Mouse (Mus musculus) layer of hippocampus, adult 18-20 months (tissue): ENCODE measurements around the gene Kcnh7. TPM values are rescaled to one million over a fixed set of nuclear protein-coding genes. Genes with fewer than 3 reads are reported as not detected.
"Not testable (repeated sequence)": the region's sequence is repeated elsewhere in the genome, so short reads cannot be mapped to it uniquely, and the experiment has no call there.

Experiments
- DNase-seq, 2 experiments: peaks; one replicate each; pipeline ENCODE4 v3.0.0; 2022; ENCODE audit warnings: low spot score in 2 of 2
- total RNA-seq, 2 experiments: library from RNA; stranded (reverse); gene quantifications; 2 replicates each; pipeline ENCODE4 v1.2.3; 2021

Gene Kcnh7
- total RNA-seq, 2 experiments from 2014 or later = 31.3 to 35.0 TPM

DNA sequence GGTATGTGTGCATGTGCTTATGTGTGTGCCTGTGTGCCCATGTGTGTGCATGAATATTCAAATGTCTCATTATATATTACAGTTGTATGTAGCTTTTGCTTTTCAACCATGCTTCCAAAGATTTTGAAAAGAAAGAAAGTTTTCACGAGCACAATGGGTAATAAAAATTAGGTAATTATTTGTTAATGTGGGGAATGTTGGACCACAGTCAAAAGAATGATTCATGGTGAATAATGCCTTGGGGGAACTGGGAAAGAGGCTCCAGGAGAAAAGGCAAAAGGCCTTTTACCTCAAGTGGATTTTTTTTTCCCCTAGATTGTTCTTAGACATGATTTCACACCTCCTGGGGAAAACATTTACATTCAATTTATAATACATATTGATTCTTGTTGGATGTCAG is 458.1 kb downstream of the Kcnh7 start:
- DNase-seq = no peak

DNA sequence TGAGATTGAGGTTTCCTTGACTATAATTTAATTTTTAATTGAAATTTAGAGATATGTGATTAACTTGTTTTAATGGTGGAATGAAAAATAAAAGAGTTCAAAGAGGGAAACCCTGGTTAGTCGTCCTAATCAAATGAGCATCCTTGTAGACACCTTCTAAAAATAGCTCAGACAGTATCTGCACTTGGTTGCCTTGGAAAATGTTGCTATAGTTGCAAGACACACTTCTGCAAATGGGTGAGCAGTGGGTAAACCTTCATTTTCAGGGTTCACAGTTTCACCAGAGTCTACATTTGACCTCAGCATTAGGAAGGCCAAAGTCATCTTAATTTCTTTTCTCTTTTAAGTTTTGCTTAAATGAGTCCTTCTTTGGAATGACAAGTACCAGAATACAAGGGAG is 465.7 kb downstream of the Kcnh7 start:
- DNase-seq = peak in 1 of 2 experiments; percentile 11

DNA sequence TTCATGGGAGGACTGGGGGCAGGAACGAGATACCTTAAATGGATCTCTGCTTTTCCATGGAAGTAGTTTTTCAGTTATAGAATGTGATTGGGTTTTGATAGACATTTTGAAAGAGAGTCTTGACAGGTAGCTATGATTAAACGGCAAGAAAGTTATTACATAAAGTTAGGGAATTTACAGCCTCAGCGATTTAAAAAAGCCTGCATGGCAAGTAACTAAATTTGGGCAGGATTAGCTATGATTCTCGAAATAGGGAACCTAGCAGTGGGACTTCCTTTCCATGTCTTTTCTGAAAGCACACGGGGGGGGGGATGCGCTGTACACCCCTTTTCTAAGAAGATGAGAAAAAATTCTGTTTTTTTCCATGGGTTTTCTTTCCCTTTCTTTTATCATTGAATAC is 466.8 kb downstream of the Kcnh7 start:
- no peak for DNase-seq

DNA sequence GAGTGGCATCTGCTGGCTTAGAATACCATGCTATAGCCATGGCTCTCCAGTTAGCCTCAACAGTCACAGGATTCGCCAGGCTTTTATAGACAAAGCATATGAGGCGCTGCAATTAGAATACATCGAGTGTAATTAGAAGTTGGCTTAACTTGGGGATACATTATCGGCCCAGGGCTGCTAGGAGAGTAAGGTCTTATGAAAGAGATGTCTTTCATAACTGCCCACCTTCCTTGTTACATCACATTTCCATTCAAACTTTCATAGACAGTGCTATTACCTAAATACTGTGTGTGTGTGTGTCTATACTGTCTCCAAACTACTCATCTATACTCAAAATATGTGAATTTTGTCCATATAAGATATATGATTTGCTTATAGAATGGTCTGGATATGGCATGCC is 468.8 kb downstream of the Kcnh7 start:
- no peak for DNase-seq

DNA sequence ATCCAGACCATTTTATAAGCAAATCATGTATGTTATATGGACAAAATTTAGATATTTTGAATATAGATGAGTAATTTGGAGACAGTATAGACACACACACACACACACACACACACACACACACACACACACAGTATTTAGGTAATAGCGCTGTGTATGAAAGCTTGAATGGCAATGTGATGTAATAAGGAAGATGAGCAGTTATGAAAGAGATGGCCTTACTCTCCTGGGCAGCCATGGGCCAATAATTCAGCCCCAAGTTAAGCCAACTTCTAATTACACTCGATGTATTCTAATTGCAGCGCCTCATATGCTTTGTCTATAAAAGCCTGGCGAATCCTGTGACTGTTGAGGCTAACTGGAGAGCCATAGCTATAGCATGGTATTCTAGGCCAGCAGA is 469.7 kb downstream of the Kcnh7 start:
- DNase-seq = not testable (repeated sequence)

DNA sequence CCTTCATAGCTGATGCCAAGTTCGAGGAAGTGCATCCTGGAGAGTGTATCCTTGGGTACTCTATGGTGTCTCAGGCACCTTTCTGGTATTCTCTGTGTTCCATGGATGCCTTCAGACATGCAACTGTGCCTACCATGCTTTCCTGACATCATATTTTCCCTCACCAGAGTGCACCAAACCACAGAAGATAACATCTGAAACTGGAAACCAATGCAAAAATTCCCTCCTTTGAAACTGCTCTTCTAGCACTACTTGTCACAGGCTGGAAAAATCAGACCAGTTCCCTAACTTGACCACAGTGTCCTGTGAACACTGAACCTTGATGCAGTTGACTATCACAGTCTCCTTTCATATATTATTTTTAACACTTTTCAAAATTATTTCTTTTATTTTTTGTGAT is 474.5 kb downstream of the Kcnh7 start:
- DNase-seq = no peak

DNA sequence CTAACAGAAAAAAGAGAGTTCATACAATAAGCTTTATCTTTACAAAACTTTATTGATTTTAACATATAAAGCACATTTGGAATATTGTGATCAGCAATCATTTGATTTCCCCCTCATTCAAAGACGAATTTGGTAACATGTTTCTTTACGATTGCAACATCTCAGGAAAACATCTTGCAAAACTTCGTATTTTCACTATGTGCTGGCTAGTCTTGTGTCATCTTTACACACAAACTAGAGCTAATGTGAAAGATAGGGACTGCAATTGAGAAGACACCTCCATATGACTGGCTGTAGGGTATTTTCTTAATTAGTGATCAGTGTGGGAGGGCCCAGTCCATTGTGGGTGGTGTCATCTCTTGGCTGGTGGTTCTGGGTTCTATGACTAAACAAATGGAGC is 477.8 kb downstream of the Kcnh7 start:
- DNase-seq = no peak

DNA sequence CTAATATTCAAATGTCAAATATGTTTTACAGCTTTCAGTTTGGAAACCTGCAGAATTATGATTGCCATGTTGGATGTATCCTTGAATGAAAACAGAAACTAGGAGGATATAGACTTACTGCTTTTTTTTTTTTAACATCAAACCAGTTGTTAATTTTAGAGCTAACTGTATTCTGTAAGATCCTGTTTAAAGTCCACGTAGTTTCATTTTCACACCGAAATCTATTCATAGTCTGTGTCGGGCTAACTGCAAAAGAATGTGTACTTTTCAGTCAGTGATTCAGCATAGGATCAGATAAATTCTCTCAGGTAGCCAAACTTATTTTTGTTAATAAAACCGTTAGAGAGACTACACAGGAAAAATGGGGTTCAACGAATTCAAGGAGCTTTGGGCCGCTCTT is 498.2 kb downstream of the Kcnh7 start:
- no peak for DNase-seq

DNA sequence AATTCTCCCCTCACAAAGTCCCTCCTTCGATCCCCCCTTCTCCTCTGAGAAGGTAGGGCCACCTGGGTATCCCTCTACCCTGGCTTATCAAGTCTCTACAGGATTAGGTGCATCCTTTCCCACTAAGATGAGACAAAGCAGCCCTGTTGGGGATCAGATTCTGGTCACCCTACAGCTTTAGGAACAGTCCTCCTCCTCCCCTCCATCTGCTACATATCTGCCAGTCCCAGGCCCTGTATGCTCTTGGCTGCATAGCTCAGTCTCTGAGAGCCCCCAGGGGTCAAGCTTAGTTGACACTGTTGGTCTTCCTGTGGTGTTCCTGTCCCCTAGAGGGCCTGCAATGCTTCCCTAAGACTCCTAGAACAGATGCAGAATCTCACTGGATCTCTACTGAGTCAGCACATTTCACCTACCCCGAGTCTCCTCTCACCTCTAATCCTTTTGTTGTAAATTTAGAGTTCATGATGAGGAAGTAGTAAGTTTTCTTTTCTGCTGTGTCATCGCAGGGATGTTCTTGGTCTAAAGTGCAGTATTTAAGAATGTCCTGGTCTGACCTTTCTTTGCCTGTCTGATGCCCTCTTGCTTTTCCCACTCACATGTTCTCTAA is 499.0 kb downstream of the Kcnh7 start:
- DNase-seq = no peak

DNA sequence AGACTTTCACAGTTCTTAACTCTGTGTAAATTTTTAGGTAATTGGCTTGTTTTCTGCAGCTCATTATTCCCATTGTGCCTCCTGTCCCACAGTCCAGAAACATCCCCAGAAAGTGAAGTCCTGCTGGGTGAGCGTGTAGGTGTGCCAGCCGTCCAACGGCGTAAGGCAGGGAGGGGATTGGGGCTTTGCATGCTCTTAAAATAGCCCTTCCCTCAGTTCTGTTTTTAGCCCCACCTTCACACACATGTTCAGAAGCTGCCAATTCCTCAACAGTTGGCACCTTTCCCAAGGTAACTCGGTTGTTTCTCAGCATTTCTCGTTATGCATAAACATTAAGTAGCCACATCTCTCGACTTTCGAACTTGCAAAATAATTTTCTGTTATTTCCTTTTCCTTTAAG is 502.4 kb downstream of the Kcnh7 start:
- DNase-seq = no peak

DNA sequence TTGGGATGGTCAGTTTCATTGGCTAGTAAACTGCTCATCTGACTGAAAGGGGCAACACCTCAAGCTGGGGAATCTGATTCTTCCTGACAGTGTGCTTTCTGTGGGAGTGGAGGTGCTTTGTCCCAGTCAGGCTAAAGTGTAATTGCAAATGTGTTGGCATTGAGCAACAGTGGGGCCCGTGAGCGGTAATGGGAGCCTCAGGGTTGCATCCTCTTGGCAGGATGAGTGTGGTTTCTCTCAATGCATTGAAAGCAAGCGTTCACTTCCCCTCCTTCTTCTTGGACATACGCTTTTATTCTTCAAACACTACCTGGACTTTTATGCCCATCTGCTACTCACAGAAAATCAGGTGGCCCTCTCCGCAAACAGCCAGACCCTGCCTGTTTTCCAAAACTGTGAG is 511.3 kb downstream of the Kcnh7 start:
- no peak for DNase-seq

DNA sequence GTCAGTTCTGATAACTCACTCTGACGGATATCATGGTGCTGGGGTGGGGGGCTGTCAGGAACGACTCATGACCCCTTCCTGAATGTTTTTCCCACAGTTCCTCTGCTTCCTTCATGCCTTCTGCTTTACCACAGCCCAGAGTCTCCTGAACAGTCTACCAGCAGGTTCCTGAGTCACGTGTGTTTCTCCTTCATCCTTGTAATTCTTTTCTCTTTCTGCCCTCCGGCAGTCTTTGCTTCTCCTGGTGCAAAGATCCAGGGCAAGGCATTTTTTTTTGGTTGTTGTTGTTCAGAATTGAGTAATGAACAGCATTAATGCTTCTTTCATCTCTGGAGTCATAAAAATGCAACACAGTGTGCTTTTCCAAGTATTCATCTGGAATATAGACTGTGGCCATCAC is 513.3 kb downstream of the Kcnh7 start:
- no peak for DNase-seq

DNA sequence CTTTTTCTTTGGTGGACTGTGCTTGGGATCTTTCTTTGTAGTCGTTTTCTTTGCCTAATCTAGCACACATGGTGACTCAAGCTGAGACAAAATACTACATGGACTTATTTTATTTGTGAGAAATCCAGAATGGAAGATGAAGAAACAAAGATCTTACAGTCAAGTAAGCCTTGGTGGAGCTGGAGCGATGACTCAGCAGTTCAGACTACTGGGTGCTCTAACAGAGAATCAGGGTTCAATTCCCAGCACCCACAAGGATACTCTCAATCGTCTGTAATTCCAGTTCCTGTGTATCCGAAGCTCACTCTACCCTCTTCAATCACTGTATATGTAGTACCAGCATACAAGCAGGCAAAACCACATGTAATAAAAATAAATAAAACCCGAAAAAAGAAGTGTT is 513.8 kb downstream of the Kcnh7 start:
- no peak for DNase-seq

DNA sequence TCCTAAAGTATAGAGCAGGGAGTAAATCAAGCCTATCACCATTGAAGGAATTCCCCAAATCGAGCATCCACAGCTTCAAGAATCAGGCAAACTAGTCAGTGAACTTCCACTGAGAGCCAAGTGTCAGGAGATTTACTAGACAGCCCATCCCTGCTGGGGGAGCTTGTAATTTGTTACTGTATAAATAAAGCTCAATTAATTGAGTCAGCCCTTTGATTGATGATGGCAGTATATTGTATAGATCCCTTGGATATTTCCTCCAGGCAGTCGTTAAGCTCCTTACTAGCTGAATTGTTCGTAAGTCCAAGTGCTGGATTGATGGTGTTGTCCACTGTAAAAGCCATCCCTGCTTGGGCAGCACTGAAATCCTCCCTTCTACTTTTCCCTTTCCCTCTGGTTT is 514.2 kb downstream of the Kcnh7 start:
- no peak for DNase-seq

DNA sequence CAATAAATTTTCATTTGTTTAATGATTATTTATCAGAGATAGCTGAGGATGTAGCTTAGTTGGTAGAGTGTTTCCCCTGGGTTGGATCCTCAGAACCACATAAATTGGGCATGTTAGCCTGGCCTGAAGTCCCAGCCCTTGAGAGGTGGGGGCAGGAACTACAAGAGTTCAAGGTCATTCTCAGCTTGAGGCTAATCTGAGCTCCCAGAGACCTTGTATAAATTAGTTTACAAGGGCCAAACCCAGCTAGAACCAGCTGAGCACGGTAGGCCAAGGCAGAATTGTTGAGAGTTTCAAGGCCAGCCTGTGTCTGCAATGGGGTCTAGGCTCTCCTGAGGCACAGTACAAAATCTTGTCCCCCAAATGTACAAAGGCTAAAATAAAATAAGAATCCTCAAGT is 518.6 kb downstream of the Kcnh7 start:
- DNase-seq = no peak

DNA sequence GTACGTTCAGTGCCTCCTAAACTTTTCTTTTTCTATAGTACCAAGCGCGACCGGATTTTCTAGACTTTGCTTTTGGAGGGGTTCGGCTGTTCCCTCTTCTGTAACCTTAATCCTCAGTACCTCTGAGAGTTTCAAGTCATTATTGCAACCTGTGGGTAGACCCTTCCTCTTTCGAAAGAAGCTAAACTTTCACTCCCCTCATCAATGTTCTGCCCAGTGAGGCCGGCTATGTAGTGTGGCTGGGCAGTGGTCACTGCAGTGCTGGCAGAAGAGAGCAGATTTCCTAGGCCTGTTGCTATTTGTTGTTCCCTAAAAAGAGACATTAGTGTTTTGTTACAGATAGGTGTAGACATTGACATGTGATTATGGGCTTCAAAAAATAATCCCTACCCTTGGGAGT is 519.2 kb downstream of the Kcnh7 start:
- no peak for DNase-seq

DNA sequence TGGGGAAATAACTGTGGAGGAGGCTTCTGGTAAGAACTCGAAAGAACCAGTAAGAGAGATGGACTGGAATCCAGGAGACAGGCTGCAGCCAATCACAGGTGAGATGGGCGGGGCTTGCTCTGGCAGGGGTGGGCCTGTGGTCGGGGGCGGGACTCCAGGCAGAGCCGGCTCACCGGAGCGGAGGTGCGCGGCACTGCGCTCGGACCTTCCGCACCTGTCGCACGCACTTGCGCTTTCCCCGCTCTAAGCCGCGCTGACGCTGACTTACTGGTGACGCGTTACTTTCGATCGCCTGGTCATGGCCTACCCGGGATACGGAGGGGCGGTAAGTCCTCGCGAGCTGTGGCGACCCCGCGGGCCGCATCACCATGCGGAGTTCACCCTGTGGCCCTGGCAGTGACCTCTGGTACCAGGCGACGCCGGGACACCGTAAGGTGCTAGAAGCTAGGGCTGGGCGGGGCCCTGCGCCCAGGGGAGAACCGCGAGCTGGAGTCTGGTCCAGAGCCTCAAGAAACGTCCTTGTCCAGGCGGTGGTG is 519.9 kb downstream of the Kcnh7 start, which contains the start of gene Gca:
TSS of gene Gca (plus strand) at position 151 of the 536 bp plus-strand sequence.
- DNase-seq = peak; percentile 68 to 87

DNA sequence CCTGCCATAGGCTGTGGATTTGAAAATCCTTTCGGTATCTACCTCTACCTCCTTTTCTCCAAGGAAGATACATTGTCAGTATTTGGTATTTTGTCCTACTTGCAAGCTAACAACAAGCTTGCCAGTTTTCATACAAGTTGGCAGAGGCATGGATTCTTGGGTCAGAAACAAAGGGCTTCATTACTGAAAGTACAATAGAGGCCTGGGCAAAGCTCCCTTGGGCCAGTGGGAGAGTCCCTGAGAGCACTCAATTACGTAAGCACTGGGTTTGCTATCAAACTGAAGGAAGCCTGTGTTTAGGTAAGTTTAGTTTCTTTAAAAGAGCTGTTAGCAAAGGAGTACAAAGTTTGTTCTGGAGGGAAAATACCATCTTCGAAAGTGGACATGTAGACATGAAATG is 521.5 kb downstream of the Kcnh7 start:
- peak in 1 of 2 experiments; percentile 35 for DNase-seq

DNA sequence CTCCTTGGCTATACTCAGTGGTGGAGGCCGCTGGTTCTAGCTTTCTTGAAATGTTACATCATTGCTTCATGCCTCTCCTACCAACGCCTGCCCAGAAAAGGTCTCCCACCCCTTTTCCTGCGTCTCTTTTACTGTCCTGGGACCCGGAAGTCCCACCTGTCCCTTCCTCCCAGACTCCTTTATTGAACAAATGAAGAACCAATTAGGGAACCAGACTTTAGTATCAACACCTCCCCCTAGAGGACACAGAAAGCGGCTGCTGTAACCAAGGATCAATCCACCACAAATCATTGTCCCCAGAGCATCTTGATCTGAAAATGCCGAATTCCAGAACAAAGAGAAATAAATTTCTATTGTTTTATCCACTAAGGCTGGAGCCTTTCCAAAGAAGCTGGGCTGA is 523.5 kb downstream of the Kcnh7 start:
- no peak for DNase-seq

DNA sequence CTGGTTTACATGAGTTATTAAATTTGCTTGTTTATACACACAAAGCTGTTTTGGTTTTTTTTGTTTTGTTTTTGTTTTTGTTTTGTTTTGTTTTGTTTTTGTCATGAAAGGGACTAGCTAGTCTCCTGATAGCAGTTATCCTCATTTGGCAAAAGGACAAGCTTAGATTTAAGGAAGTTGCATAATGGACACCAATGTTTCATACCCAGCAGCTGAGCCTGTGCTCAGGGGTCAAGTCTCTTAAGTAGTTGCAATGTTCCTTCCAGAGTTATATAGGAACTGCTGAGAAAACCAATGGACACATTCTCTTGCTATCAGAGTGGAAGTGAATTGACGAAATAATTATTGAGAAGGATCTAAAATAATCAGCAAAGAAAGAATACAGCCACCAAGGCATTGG is 528.0 kb downstream of the Kcnh7 start:
- DNase-seq = no peak

DNA sequence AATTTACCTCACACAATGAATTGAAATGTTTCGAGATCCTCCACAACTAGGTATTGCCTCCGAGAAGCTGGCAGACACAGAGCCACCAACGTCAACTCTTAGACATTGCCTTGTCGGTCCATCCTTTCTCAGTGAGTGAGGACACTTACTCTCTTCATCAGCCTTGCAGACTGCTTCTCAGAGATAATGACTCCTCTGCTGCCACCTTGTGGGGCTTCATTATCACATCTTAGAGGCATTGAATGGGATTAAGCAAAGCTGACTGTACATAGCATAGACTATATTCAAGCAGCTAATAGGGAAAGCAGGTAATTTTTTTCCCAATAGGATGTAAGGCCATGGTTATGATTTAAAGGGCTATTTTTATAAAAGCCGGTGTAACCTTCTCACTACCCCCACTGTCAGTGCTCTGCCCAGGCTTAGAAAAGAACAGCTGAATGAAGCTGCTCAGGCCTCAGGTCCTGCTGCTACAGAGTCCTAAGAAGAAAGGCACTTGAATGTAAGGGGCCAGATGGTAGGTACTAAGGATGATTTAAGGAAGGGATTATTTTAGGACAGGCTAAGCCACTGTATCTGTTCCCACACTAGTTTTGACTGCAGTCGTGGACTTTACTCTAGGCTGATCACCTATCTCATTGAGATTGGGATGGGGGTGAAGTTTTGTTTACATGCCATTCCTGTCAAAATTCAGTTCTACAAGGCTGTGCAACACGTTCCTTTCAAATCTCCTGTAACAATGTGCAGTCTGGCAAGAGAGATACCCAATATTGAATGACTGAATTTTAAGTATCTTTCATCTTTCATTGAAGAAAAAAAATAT is 529.4 kb downstream of the Kcnh7 start:
- DNase-seq = peak; percentile 49 to 87

DNA sequence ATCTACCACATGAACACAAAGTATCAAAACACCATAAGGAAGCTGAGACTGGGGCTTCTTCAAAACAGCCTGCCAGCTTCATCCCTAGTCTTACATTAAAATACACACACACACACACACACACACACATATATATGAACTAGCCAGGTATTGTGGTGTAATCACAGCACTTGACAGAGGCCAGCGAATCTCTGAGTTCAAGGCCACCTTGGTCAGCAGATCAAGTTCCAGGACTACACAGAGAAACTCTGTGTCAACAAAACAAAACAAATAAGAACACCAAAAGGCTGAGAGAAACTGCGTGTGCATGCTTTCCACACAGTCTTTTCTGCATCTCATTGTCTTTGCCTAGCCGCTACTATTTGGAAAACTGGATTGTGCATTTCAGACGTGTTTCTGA is 531.6 kb downstream of the Kcnh7 start:
- DNase-seq = no peak

DNA sequence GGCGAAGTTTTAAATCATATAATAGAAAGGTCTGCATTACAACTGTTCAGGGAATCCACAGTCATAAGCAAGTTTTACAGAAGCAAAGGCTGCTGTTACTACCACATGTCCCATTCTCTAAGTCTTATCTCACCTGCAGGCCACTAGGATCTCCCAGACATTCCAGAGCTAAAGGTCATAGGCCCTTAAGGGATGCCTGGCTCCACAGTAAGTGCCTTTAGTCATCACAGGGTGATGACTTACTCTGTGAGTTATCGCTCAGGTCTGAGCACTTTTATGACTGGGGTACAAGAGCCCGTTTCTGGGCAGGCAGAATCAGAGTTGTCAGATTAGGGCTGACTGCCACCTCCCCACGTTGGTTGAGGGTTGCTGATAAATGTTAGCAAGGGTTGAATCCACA is 532.2 kb downstream of the Kcnh7 start:
- no peak for DNase-seq
